Mouse (Mus musculus) frontal cortex, postnatal 36 days (tissue): ENCODE measurements around the gene Dpm2.

Experiments
- DNase-seq, 2 experiments: peaks; one replicate each; pipeline ENCODE4 v3.0.0; 2022; ENCODE audit warnings: low spot score in 2 of 2

The Dpm2 gene

DNA sequence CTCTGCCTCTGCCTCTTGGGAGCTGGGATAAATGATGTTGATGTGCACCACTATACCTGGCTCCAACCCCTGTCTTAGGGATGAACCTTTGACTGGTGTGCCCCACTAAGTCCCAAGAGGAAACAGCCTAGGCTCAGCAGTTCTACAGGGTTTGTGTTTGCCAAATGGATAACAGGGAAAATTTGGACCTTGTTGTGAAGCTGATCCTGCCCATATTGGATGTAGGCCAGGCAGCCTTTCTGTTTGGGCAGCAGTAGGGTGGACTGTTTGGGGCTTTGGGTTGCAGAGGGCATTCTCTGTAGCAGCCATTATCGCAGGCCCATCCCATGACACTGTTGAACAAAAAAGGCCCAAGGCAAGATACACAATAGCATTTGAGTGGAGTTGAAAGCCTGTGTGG is 23.7 kb upstream of the Dpm2 start:
- DNase-seq, result no peak

DNA sequence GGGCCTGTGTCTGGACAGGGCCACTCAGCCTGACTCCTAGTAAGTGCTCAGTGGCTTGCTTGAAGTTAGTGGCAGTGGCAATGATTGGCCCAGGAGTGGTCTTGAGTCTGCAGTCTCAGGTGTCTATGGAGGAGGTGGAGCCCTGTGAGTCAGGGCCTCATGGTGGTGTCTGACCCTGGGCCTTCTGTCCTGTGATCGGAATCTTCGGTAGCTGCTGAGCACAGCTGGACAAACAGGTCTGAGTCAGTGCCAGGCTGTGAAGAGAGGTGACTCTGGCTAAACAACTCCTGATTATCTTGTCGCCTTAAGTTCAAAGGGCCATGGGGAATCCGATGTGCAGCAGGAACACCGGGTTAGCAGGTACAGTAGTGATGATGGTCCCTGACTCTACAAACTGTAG is 23.3 kb upstream of the Dpm2 start:
- DNase-seq, result no peak

DNA sequence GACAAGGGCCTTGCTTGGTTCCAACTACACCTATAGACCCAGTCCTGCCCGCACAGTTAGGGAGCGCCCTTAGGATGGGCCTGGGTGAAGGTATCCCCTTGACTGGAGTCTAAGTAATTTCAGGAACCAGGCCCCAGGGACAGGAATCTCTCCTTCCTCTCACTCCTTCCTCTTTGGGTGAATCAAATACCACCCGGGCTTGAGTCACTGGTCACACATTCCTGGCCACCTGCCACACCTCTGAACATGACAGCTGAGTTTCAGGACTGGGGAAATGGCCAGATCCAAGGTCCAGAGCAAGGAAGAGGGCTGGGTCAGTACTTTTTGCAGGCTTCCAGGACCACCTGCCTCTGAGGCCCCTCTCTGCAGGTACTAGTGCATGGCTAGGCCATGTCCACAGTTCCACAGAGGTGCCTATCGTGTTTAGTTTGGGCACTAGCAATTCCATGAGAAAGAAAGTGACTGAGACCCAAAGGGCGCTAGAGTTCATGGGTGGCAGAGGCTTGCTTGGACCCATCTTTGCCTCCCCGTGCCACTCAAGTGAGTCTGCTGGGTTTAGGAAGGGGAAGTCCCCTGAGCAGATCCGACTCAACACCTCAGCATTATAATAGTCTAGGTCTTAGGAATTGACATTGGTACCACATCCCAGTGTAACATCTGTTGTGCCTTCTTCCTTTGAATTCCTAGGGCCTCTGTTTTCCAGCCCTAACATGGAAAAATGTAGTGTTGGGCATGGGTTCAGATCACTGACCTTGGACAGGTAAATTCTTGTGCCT is 22.5 kb upstream of the Dpm2 start:
- no peak for DNase-seq

GRCm38 (mm10) chr2:32549171-32549570 is 21.5 kb upstream of the Dpm2 start:
- DNase-seq, result no peak

- DNase-seq, result no peak
These were observed 20.9 kb upstream of the Dpm2 start for GRCm38 (mm10) chr2:32549764-32550163.

DNA sequence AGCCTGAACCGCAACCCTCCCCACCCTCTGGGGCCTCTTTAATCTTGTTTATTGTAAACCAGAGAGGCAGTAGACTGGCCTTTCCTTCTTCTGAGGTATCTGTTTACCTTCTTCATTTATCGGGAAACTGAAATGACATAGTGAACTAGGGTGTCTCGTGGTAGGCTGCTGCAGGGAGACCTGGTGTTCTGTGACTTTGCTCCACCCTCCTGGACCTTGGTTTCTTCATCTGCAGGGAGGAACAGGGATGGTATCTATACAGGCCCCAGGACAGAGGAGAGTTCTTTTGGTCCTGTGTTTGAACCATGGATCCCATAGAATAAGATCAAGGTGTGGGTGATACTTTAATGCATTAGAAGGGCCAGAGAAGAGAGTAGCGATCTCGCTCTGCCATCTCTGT is 19.4 kb upstream of the Dpm2 start:
- DNase-seq, result no peak

- DNase-seq, result no peak
These were observed 17.0 kb upstream of the Dpm2 start for GRCm38 (mm10) chr2:32553592-32554148.

GRCm38 (mm10) chr2:32555484-32555883 is 15.2 kb upstream of the Dpm2 start:
- no peak for DNase-seq

GRCm38 (mm10) chr2:32556019-32556418 is 14.6 kb upstream of the Dpm2 start:
- DNase-seq, result no peak

DNA sequence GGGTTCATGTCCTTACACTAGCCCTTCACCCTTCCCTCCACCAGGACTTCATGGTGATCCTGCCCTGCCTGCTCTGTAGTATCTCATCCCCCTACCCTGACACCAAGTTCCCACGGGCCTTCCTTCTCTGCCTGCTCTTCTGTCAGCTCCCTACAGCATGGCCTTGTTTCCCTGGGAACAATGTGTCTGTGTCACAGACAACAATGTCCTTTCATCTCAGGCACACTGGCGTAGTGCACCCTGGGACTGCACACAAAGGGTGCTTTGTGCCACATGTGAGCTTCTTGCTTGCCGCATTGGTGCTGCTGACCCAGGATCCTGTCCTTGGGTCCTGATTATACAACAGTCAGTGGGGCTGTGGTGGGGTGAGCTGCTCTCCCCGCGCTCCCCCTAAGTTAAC is 11.1 kb upstream of the Dpm2 start:
- peak in 1 of 2 experiments; percentile 48 for DNase-seq

DNA sequence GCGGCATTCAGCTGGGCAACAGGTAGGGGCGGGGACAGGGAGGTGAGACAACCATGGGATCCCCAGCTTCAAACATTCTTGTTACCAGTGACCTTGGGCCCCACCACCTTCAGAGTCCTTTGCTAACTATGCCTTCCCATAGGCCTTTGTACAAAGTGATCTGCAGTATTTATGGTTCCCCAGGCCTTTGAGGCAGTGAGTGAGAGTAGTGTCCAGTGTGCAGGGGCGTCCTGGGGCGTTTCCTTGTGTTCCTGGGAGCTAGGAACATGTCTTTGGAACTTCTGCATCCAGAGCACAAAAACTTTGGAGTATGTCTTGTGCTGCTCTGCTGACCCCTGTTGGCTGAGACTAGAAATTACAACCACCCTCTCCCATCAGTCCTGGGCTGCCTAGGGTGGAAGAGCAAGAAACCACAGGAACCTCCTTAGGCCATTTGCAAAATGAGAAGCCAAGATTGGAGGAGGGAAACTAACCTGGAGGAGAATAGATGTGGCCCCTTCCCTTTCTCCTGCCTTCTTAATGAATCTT is 4.1 kb upstream of the Dpm2 start:
- DNase-seq, result peak; percentile 61 to 73

DNA sequence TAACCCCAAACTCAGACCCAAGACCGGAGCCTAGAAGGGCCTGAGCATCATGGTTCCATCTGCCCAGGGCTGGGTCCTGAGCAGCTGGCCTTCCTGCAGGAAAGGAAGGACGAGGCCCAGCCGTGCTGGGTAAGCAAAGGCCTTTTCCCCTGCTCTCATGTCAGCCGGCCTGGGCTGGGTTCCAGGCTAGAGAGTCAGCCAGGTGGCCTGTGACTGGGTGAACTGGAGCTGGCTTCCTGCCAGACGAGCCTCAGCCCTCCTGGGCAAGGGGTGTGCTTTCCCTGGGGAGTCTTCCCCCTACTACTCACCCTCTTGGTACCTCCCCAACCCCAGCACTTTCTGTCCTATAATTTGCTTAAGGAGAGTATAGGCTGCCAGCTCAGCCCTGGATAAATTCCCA is 2.5 kb upstream of the Dpm2 start:
- no peak for DNase-seq

DNA sequence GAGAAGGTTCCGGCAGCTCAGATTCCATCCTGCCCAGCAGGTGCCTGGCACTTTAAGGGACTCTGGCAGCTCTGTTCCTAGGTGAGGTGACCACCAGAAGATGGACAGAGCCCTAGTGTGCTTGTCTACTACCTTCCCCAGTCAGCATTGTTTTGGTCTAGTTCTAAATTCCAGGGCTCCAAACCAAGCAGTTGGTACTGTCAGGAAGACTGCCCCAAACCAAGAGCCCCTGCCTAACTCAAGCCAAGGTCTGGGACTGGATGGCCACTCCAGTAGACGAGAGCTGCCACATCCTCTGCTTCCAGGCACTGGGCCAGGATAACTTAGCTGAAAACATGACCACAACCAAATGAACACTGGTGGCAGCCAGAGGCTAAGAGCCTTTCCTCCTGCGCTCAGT is 1.7 kb upstream of the Dpm2 start:
- DNase-seq, result no peak

- no peak for DNase-seq
These were observed 1.5 kb downstream of the Dpm2 start for GRCm38 (mm10) chr2:32572196-32572595.

DNA sequence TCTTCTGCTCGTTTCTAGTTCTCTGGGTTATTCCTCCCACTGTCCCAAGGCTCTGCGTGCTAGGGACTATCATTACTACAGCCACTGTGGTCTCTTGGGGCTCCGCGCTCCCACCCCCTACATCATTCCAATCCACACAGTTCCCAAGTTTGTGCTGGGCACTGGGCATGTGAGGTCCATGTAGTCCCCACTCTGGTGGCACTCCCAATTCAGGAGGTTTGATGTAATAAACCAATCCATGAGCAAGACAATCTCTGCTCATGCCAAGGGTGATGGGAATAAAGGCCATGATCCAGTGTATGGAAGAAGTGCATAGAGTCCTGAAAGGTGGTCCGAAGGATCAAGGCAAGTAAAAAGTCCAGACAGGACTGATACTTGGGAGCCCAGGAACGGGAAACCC is 3.8 kb downstream of the Dpm2 start, which contains the start of gene Pip5kl1:
Gene Pip5kl1, plus strand, starts transcription at position 301 of the 400 bp plus-strand sequence.
- no peak for DNase-seq

- peak; percentile 84 to 87 for DNase-seq
These were observed 4.4 kb downstream of the Dpm2 start for GRCm38 (mm10) chr2:32574901-32575585.

GRCm38 (mm10) chr2:32575586-32576160 is 5.0 kb downstream of the Dpm2 start, which contains the start of gene 9430097D07Rik:
TSS of gene 9430097D07Rik (minus strand) at chr2:32575684.
- DNase-seq, result peak; percentile 74 to 84

DNA sequence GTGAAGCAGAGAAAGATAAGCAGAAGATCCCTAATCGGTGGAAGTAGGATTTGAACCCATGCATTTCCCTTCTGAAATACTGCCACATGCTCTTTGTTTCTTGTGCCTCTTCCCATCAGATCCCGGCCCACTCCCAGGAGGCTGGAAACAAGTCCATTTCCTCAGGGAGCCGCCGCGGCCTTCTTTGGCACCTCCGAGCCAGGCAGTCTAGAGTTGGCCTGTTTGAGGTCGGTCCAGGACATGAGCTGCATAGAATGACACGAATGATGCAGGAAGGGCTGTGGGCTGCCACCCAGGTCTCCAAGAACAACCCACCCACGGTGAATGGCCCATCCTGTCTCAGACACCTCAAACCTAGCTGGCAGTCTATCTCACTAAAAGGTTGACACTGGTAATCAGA is 5.9 kb downstream of the Dpm2 start:
- DNase-seq, result no peak

DNA sequence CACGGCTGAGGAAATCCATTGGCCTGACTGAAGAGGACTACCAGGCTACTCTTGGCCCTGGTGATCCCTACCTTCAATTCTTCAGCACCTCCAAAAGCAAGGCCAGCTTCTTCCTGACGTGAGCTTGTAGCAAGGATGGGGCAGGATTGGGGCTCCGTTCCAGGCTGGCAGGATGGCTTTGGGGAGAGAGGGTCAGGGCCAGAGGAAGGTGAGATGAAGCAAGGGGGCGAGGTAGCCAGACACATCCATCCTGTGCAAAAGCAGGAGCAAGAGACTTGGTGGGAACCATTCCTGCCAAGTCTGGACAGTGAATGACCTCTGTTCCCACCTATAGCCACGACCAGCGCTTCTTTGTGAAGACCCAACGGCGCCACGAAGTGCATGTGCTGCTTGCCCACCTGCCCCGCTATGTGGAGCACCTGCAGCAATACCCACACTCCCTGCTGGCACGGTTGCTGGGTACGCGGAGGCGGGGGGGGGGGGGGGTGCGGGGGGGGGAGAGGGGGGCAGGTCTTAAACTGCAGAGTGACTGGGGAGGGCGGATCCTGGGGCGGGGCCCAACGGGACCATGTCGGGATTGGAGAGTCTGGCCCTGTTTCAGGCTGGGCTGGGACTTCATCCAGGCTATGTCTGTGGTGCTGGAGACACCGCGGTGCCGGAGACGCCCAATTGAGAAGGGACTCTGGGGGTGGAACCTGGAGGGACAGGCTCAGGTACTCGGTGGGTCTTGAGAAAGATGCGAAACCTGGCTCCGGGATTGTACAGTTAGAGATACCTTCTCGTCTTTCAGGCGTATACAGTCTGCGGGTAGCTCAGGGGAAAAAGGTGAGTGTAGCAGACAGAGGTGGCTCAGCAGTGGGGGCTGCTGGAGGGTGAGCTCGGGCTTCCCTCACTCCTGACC is 7.7 kb downstream of the Dpm2 start:
- no peak for DNase-seq

DNA sequence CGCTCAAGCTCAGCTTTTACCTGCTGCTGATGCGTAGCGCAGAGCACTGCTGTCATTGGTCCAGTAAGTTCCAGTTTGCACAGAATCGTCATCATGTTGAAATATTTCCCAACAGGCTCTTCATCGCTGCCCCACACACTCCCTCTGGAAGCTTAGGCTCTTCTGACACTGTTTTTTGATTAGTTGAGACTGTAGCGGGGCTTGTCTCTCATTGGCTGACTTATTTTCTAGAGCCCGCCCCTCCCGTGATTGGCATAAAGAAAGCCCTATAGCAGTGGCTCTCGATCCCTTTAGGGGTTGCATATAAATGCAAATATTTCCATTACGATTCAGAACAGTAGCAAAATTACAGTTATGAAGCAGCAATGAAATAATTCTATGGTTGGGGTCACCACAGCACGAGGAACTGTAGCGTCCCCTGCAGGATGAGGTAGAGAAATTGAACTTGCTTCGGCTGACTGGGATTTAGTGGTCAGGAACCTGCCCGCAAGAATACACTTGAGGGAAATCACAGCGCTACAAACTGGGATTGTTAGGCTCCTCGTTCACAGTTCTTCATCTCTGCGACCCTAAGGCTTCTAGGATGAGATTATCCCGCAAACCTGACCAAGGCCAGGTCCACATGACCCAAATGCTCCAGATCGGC is 10.9 kb downstream of the Dpm2 start:
- DNase-seq, result peak; percentile 75 to 91
